Mouse (Mus musculus) forebrain, postnatal 0 days (tissue): ENCODE data around the gene Lrrc9. TPM values are rescaled to one million over a fixed set of nuclear protein-coding genes. Genes with fewer than 3 reads are reported as not detected.

Experiments used
- ATAC-seq: fragments of 200-750 bp; cut with Nextera tagmentation; 2 replicates; pipeline ENCODE4 v1.8.0; 2017; ENCODE audit warnings: mild to moderate bottlenecking, moderate library complexity
- DNase-seq: peaks from one replicate; pipeline ENCODE4 v3.0.0-alpha.2; 2015
- H3K27ac ChIP-seq: fragments of 300-500 bp; sonication (generic); 2 replicates; pipeline ENCODE4 v1.5.1; 2014; ENCODE audit warnings: low read depth, mild to moderate bottlenecking, antibody characterized with exemption, low read length, moderate library complexity, mixed read lengths
- H3K27me3 ChIP-seq: fragments of 300-500 bp; sonication (generic); 2 replicates; pipeline ENCODE4 v1.6.1; 2014; ENCODE audit warnings: mild to moderate bottlenecking, low read length, mixed read lengths; ENCODE audit not compliant: insufficient read depth
- H3K36me3 ChIP-seq: fragments of 300-500 bp; sonication (generic); 2 replicates; pipeline ENCODE4 v1.6.1; 2014; ENCODE audit warnings: mild to moderate bottlenecking, moderate library complexity; ENCODE audit not compliant: insufficient read depth
- H3K4me1 ChIP-seq: fragments of 300-500 bp; sonication (generic); 2 replicates; pipeline ENCODE4 v1.6.1; 2014; ENCODE audit warnings: antibody characterized with exemption; ENCODE audit not compliant: insufficient read depth
- H3K4me2 ChIP-seq: fragments of 300-500 bp; sonication (generic); 2 replicates; pipeline ENCODE4 v1.6.1; 2014; ENCODE audit warnings: low read depth, mild to moderate bottlenecking, moderate library complexity
- H3K4me3 ChIP-seq: fragments of 300-500 bp; sonication (generic); 2 replicates; pipeline ENCODE4 v1.5.1; 2014; ENCODE audit warnings: low read depth, low read length, mixed read lengths
- H3K9ac ChIP-seq: fragments of 300-500 bp; sonication (generic); 2 replicates; pipeline ENCODE4 v1.6.1; 2014; ENCODE audit warnings: mild to moderate bottlenecking
- H3K9me3 ChIP-seq: fragments of 300-500 bp; sonication (generic); 2 replicates; pipeline ENCODE4 v1.6.1; 2016; ENCODE audit warnings: low read length
- CTCF ChIP-seq: sonication (generic); IDR thresholded peaks from 2 replicates; pipeline ENCODE4 v1.5.1; 2016; ENCODE audit warnings: antibody characterized with exemption, control low read depth, low read depth
- WGBS: fragments of 180-500 bp; shearing (Covaris S2); extraction: QIAGEN DNeasy Blood & Tissue Kit; methylation state at CpG from one replicate; pipeline ENCODE4 v1.1.7; 2014; 5-methylcytosine and 5-hydroxymethylcytosine counted together
- microRNA-seq, 2 experiments: library from miRNA; unstranded; fragments of <30 nt; microRNA quantifications; one replicate each; pipeline ENCODE4; 2016
- polyA plus RNA-seq: library from polyadenylated mRNA; unstranded; fragments of >200 nt; fragmentation: Nextera tagmentation; extraction: Ambion mirVana; gene quantifications from 2 replicates; pipeline ENCODE4 v1.2.1, GENCODE M21; 2015
- total RNA-seq: library from RNA; depleted of rRNA; stranded (reverse); fragments of >200 nt; gene quantifications from 2 replicates; pipeline ENCODE4 v1.2.3, GENCODE M21; 2014; rRNA removed

Gene Lrrc9
- total and polyA plus RNA-seq, 2 experiments from 2014 or later, result 2.5 to 5.8 TPM

DNA sequence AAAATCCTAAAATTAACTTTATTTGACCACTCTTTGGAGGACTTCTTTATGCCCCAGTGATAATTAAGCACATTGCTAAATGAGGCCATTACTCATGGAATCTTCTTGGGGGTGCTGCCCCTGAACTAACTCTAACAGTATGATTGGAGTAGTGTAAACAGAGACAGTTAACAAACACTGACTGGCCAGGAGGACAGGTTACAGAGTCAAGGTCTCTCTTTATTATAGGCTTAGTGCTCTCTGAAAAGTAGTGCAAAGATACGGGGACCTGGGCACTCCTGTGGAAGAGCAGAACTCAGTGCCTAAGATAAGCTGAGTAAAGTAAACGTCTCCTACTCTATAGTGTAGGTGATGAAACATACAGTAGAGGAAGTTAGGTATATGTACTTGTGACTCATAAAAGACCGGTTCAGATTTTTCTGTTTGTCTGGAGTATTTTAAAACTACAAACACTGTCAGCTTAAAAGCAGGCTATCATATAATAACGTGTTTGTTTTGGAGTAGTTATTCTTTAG lies 122.7 kb downstream of the Lrrc9 start:
- no peak for TF ChIP-seq CTCF
- DNase-seq, result no peak
- Histone ChIP-seq H3K9ac (no peak overlapping the region), H3K9me3 (no peaks in the 10 kb centered on the region), H3K27me3 (no peaks in the 10 kb centered on the region), H3K27ac (no peak overlapping the region), H3K36me3 (peaks cover 4% of the 10 kb centered on the region; the same call in 1 of the 2 replicates), H3K4me1 (no peaks in the 10 kb centered on the region), H3K4me2 (no peak overlapping the region), H3K4me3 (no peak overlapping the region)
- 93% methylated on average over 4 of the region's 4 CpGs for WGBS
- no peak for ATAC-seq

Small RNAs within 50 kb of the gene (microRNA-seq; reads per million reads assigned to microRNA genes)
- 0 reads per million in 2 experiments for gene Gm44392

Other genes with a start within 250 kb of the Lrrc9 start
- gene Rtn1, start 32.8 kb upstream of the Lrrc9 start, total RNA-seq, result 1,286 and 1,411 TPM in 2 replicates
- 2,997 and 3,605 TPM in 2 replicates for gene Rtn1, start 32.8 kb upstream of the Lrrc9 start, polyA plus RNA-seq
- 20.1 and 24.4 TPM in 2 replicates for gene Pcnx4, start 94.5 kb downstream of the Lrrc9 start, total RNA-seq
- 15.9 and 21.4 TPM in 2 replicates for gene Pcnx4, start 94.5 kb downstream of the Lrrc9 start, polyA plus RNA-seq
- gene Gm4756, start 207.8 kb downstream of the Lrrc9 start, total RNA-seq, result not detected in 2 replicates
- not detected in 2 replicates for gene Gm4756, start 207.8 kb downstream of the Lrrc9 start, polyA plus RNA-seq
- gene Dhrs7, start 223.0 kb downstream of the Lrrc9 start, total RNA-seq, result 13.5 and 14.0 TPM in 2 replicates
- gene Dhrs7, start 223.0 kb downstream of the Lrrc9 start, polyA plus RNA-seq, result 20.4 and 23.8 TPM in 2 replicates